Mouse (Mus musculus): Measurements from ENCODE around the gene Olfr1111.
"Not testable (repeated sequence)": the region's sequence is repeated elsewhere in the genome, so short reads cannot be mapped to it uniquely, and the experiment has no call there.

Gene Olfr1111

GRCm38 (mm10) chr2:87152524-87152923 is at the start of gene Olfr1111:
Gene Olfr1111 (minus strand): TSS chr2:87152624.
- no peak for DNase-seq

DNA sequence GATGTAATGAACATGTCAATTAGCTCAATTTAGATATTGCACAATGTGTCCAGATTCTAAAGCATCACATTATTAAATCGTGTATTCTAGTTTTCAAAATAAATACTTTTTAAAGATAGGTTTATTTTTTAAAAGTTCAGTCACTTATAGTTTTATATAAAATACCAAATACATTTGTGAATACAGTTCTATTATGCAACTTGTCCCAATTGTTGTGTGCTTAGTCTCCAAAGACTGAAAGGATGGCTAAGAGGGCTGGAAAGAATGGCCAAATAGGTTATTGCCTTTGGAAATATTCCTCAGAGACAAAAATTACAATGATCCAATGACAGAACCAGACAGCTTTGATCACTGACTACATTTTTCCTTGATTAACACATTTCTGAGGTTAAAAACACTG is 35.1 kb upstream of the Olfr1111 start, which contains the start of gene Olfr1112:
TSS of gene Olfr1112 (plus strand) at position 301 of the 400 bp plus-strand sequence.
- DNase-seq = no peak

- not testable (repeated sequence) for DNase-seq
Measured at GRCm38 (mm10) chr2:87167731-87168130, 15.3 kb upstream of the Olfr1111 start.

DNA sequence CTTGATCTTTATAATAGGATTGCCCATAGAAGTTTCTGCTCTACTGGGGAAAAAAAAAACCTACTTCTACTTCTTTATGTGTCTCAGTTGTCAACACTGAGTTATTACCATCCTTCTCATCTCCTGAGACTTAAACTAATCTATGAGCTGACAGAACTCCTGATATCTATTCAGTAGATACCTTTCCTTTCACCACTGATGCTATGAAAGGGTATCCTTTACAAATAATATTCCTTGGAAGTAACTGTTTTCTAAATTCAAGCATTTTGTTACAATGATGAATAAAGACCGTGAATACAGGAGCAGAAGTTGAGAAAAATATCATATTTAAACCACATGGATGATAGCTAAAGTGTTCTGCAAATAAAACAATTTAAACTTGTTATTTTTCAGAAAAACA is 12.2 kb downstream of the Olfr1111 start, which contains the start of gene Olfr1110:
TSS of gene Olfr1110 (minus strand) at position 101 of the 400 bp plus-strand sequence.
- no peak for DNase-seq

GRCm38 (mm10) chr2:87114467-87114866 is 38.0 kb downstream of the Olfr1111 start, which contains the start of gene Olfr259:
Gene Olfr259 (minus strand): TSS chr2:87114567.
- no peak for DNase-seq

All from kidney, adult 11 months (tissue).